Mouse (Mus musculus): ENCODE measurements around the gene Tdrd9.

DNA sequence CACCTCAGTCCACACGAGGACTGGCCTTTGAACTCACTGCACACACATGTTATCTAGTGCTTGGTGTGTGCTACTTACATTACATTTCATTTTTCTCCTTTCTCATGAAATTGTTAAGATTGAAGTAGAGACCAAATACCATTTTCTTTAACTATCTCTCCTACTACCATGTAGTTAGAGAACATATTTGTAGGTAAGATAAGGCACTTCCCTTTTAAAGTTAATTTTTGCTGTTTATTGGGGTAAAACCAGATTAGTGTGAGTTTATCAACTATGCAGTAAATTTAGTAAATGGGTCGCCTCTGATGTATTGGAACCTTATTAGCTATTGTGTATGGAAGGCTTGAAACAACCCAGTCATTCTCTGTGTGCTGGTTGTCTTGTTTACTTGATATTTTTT lies 11.8 kb downstream of the Tdrd9 start:
- no peak for TF ChIP-seq EP300 (IDR thresholded peaks at IDR 0.05; ENCODE audit: insufficient read depth, low read depth, low read length)
- no peak for TF ChIP-seq CTCF (IDR thresholded peaks at IDR 0.05)
- no peak for TF ChIP-seq POLR2A (IDR thresholded peaks at IDR 0.05; ENCODE audit: insufficient read depth, low read depth, low read length)
